Mouse (Mus musculus): Measurements from ENCODE around the gene Abcc9. TPM values are rescaled to one million over a fixed set of nuclear protein-coding genes. Genes with fewer than 3 reads are reported as not detected.

Gene Abcc9
- polyA plus RNA-seq, 1 experiment from 2014 or later, result 1.2 TPM

- Histone ChIP-seq H3K27ac (no peak overlapping the region), H3K36me3 (no peaks in the 10 kb centered on the region), H3K27me3 (ENCODE audit: low read depth, poor library complexity, severe bottlenecking) (no peaks in the 10 kb centered on the region), H3K4me3 (no peak overlapping the region), H3K9me3 (replicated peaks) (no peaks in the 10 kb centered on the region), H3K4me1 (no peaks in the 10 kb centered on the region)
- 63% methylated on average over 4 of the region's 4 CpGs for WGBS
- DNase-seq (ENCODE audit: low spot score), result no peak
Measured at GRCm38 (mm10) chr6:142550871-142551270, 151.2 kb downstream of the Abcc9 start.

DNA sequence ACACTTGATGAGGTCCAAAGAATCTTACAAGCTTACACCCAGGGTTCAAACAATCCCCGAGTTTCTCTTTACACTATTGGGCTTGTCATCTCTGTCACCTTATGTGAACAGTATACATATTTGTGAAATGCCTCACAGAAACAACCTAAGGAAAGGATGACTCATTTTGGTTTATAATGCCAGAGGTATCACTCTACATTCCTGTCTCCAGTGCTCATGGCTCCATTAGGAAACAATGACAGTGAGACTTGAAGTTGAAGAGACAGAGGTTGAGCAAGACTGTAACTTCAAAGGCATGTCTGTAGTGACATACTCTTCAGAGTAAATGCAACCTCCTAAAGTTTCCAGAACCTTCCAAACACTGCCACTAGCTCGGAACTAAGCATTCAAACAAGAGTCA, 153.7 kb downstream of the Abcc9 start:
- Histone ChIP-seq H3K36me3 (no peaks in the 10 kb centered on the region), H3K9me3 (replicated peaks) (no peaks in the 10 kb centered on the region), H3K27me3 (ENCODE audit: low read depth, poor library complexity, severe bottlenecking) (no peaks in the 10 kb centered on the region), H3K4me1 (no peaks in the 10 kb centered on the region), H3K27ac (no peak overlapping the region), H3K4me3 (no peak overlapping the region)
- 84% methylated on average over 2 of the region's 2 CpGs for WGBS
- DNase-seq (ENCODE audit: low spot score), result no peak

- Histone ChIP-seq H3K27ac (no peak overlapping the region), H3K9me3 (replicated peaks) (no peaks in the 10 kb centered on the region), H3K4me1 (no peaks in the 10 kb centered on the region), H3K4me3 (no peak overlapping the region), H3K36me3 (no peaks in the 10 kb centered on the region), H3K27me3 (ENCODE audit: low read depth, poor library complexity, severe bottlenecking) (no peaks in the 10 kb centered on the region)
- WGBS, result 60% methylated on average over 14 of the region's 14 CpGs
- no peak for DNase-seq (ENCODE audit: low spot score)
Measured at GRCm38 (mm10) chr6:142545132-142545531, 157.0 kb downstream of the Abcc9 start.

- no peak overlapping the region for H3K4me3 ChIP-seq
- DNase-seq (ENCODE audit: low spot score), result no peak
- no peaks in the 10 kb centered on the region for H3K4me1 ChIP-seq
- WGBS, result 86% methylated on average over 4 of the region's 4 CpGs
- no peaks in the 10 kb centered on the region for H3K9me3 ChIP-seq (replicated peaks)
- no peaks in the 10 kb centered on the region for H3K27me3 ChIP-seq (ENCODE audit: low read depth, poor library complexity, severe bottlenecking)
- no peak overlapping the region for H3K27ac ChIP-seq
- no peaks in the 10 kb centered on the region for H3K36me3 ChIP-seq
Measured at GRCm38 (mm10) chr6:142543648-142544047, 158.5 kb downstream of the Abcc9 start.

DNA sequence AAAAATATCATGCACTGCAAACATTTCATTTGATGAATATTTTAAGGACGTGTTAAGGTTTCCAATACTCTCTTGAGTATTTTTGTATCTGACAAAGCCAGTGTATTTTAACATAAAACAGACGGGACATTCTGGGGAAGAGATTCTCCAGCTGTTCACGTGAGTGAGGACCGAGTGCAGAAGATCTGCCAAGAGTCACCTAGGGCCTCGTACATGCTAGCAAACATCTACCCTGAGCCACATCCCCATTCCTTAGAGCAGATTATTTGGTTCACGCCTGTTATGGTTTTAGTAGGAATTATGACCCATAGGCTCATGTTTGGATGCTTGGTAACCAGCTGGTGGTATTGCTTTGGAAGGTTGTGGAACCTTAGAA, 159.3 kb downstream of the Abcc9 start:
- H3K27ac ChIP-seq, result no peak overlapping the region
- no peaks in the 10 kb centered on the region for H3K9me3 ChIP-seq (replicated peaks)
- WGBS, result 91% methylated on average over 6 of the region's 6 CpGs
- DNase-seq (ENCODE audit: low spot score), result no peak
- H3K4me3 ChIP-seq, result no peak overlapping the region
- H3K27me3 ChIP-seq (ENCODE audit: low read depth, poor library complexity, severe bottlenecking), result no peaks in the 10 kb centered on the region
- no peaks in the 10 kb centered on the region for H3K4me1 ChIP-seq
- no peaks in the 10 kb centered on the region for H3K36me3 ChIP-seq

DNA sequence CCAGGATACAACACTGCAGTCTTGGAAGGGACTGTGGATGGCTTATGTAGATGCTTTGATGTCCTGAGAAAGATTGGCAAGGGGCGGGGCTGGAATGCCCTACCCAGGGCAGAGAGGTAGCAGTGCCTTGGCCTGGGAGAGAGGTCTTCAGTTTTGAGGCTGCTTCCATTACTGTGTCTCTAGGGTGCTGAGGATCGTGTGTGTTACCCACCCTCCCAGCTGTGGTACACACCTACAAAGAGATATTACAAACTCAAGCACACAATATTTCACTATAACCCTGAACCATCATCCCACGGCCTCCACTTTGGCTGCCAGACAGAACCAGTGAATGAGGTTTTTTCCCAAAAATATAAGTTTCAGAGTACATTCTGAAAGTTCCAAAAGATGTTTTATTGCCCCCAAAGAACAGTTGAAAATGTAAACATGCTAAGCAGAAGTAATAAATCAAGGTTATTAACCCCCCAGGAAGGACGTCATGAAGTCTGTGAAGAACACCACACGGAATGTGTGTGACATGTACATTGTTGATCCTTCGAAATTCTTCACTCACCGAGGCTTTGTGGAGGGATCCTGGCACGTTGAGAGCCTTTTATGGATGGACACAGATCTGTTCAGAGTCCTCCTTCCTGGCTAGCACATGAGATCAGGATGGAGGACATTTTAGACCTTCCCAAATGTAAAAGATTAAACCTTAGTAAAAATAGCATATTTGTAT, 159.9 kb downstream of the Abcc9 start:
- Histone ChIP-seq H3K9me3 (replicated peaks) (no peaks in the 10 kb centered on the region), H3K4me1 (no peaks in the 10 kb centered on the region), H3K36me3 (no peaks in the 10 kb centered on the region), H3K27ac (no peak overlapping the region), H3K27me3 (ENCODE audit: low read depth, poor library complexity, severe bottlenecking) (no peaks in the 10 kb centered on the region), H3K4me3 (no peak overlapping the region)
- 86% methylated on average over 8 of the region's 8 CpGs for WGBS
- no peak for DNase-seq (ENCODE audit: low spot score)

GRCm38 (mm10) chr6:142540561-142541160, 161.5 kb downstream of the Abcc9 start:
- Histone ChIP-seq H3K9me3 (replicated peaks) (no peaks in the 10 kb centered on the region), H3K27me3 (ENCODE audit: low read depth, poor library complexity, severe bottlenecking) (no peaks in the 10 kb centered on the region), H3K4me3 (no peak overlapping the region), H3K4me1 (no peaks in the 10 kb centered on the region), H3K27ac (no peak overlapping the region), H3K36me3 (no peaks in the 10 kb centered on the region)
- no peak for DNase-seq (ENCODE audit: low spot score)
- WGBS, result 90% methylated on average over 10 of the region's 10 CpGs

GRCm38 (mm10) chr6:142540131-142540530, 162.0 kb downstream of the Abcc9 start:
- H3K36me3 ChIP-seq, result no peaks in the 10 kb centered on the region
- no peaks in the 10 kb centered on the region for H3K9me3 ChIP-seq (replicated peaks)
- H3K27me3 ChIP-seq (ENCODE audit: low read depth, poor library complexity, severe bottlenecking), result no peaks in the 10 kb centered on the region
- no peak overlapping the region for H3K4me3 ChIP-seq
- H3K4me1 ChIP-seq, result no peaks in the 10 kb centered on the region
- no peak overlapping the region for H3K27ac ChIP-seq
- WGBS, result 90% methylated on average over 5 of the region's 5 CpGs
- no peak for DNase-seq (ENCODE audit: low spot score)

GRCm38 (mm10) chr6:142538503-142538902, 163.6 kb downstream of the Abcc9 start:
- Histone ChIP-seq H3K4me3 (no peak overlapping the region), H3K27me3 (ENCODE audit: low read depth, poor library complexity, severe bottlenecking) (no peaks in the 10 kb centered on the region), H3K27ac (no peak overlapping the region), H3K4me1 (no peaks in the 10 kb centered on the region), H3K36me3 (no peaks in the 10 kb centered on the region), H3K9me3 (replicated peaks) (no peaks in the 10 kb centered on the region)
- no peak for DNase-seq (ENCODE audit: low spot score)
- 89% methylated on average over 17 of the region's 17 CpGs for WGBS

Other genes with a start within 250 kb of the Abcc9 start
- gene Gys2, start 229.2 kb downstream of the Abcc9 start, polyA plus RNA-seq (2016; fragmentation: Nextera tagmentation; extraction: Ambion mirVana), result not detected in 2 replicates
- gene Ldhb, start 194.4 kb downstream of the Abcc9 start, polyA plus RNA-seq (2016; fragmentation: Nextera tagmentation; extraction: Ambion mirVana), result 408 and 535 TPM in 2 replicates
- 0.09 and 0.16 TPM in 2 replicates for gene Kcnj8, start 130.7 kb downstream of the Abcc9 start, polyA plus RNA-seq (2016; fragmentation: Nextera tagmentation; extraction: Ambion mirVana)
- 65.1 and 70.4 TPM in 2 replicates for gene Cmas, start 54.4 kb upstream of the Abcc9 start, polyA plus RNA-seq (2016; fragmentation: Nextera tagmentation; extraction: Ambion mirVana)
- gene Sult6b2, start 102.2 kb upstream of the Abcc9 start, polyA plus RNA-seq (2016; fragmentation: Nextera tagmentation; extraction: Ambion mirVana), result not detected in 2 replicates

Measured in limb, embryonic 10.5 days (tissue).